Mouse (Mus musculus) hindbrain, embryonic 14.5 days (tissue): ENCODE results near the gene Smoc1. TPM values are rescaled to one million over a fixed set of nuclear protein-coding genes. Genes with fewer than 3 reads are reported as not detected.

Experiments
- ATAC-seq: fragments of 200-750 bp; cut with Nextera tagmentation; 2 replicates; pipeline ENCODE4 v1.8.0; 2017; ENCODE audit warnings: moderate number of reproducible peaks, mild to moderate bottlenecking, moderate TSS enrichment, moderate library complexity; ENCODE audit not compliant: low FRiP score
- DNase-seq: peaks from one replicate; pipeline ENCODE4 v3.0.0-alpha.2; 2015; ENCODE audit warnings: low spot score
- H3K27ac ChIP-seq: fragments of 300-500 bp; sonication (generic); 2 replicates; pipeline ENCODE4 v1.5.1; 2014; ENCODE audit warnings: mild to moderate bottlenecking, moderate library complexity
- H3K27me3 ChIP-seq: fragments of 300-500 bp; sonication (generic); 2 replicates; pipeline ENCODE4 v1.6.1; 2014; ENCODE audit warnings: mild to moderate bottlenecking, low read length, mixed read lengths; ENCODE audit not compliant: control insufficient read depth, insufficient read depth
- H3K36me3 ChIP-seq: fragments of 300-500 bp; sonication (generic); replicated peaks from 2 replicates; pipeline ENCODE4 v1.6.1; 2014; ENCODE audit not compliant: control insufficient read depth, insufficient read depth
- H3K4me1 ChIP-seq: fragments of 300-500 bp; sonication (generic); replicated peaks from 2 replicates; pipeline ENCODE4 v1.6.1; 2014; ENCODE audit warnings: antibody characterized with exemption, low read length, mixed read lengths; ENCODE audit not compliant: control insufficient read depth, insufficient read depth
- H3K4me2 ChIP-seq: fragments of 300-500 bp; sonication (generic); replicated peaks from 2 replicates; pipeline ENCODE4 v1.6.1; 2014; ENCODE audit warnings: mild to moderate bottlenecking, moderate library complexity
- H3K4me3 ChIP-seq: fragments of 300-500 bp; sonication (generic); replicated peaks from 2 replicates; pipeline ENCODE4 v1.5.1; 2014; ENCODE audit warnings: mild to moderate bottlenecking, low read length
- H3K9ac ChIP-seq: fragments of 300-500 bp; sonication (generic); 2 replicates; pipeline ENCODE4 v1.6.1; 2014
- H3K9me3 ChIP-seq: fragments of 300-500 bp; sonication (generic); 2 replicates; pipeline ENCODE4 v1.6.1; 2016; ENCODE audit warnings: low read length; ENCODE audit not compliant: control insufficient read depth
- WGBS: fragments of 180-500 bp; shearing (Covaris S2); extraction: QIAGEN DNeasy Blood & Tissue Kit; methylation state at CpG from one replicate; pipeline ENCODE4 v1.1.7; 2014; 5-methylcytosine and 5-hydroxymethylcytosine counted together
- polyA plus RNA-seq: library from polyadenylated mRNA; unstranded; fragments of >200 nt; fragmentation: Nextera tagmentation; extraction: Ambion mirVana; gene quantifications from 2 replicates; pipeline ENCODE4 v1.2.1, GENCODE M21; 2014

The Smoc1 gene
- polyA plus RNA-seq, 1 experiment from 2014 or later, result 23.8 TPM

DNA sequence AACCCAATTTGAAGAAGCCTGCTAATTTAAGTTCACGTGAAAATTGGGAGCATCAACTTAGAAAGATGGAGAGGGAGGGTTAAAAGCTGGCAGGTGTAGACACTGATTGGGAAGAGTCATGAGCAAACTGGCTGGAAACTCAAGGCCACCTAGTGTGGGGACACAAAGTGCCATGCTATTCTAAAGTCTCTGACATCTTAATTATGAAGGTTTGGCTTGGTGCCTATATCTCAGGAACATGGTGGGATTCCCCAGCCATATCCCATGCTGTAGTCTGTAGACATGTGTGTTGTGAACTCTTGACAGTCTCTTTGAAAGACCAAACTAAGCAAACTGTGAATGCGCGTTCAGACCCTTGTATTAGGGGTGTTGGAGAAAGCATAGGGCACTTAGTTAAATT lies 32.0 kb downstream of the Smoc1 start:
- Histone ChIP-seq H3K36me3 (no peaks in the 10 kb centered on the region), H3K27me3 (no peaks in the 10 kb centered on the region), H3K4me3 (no peak overlapping the region), H3K4me1 (0 out of 2 replicates have a peak, but pooled peaks cover 10% of the 10 kb centered on the region), H3K9me3 (no peaks in the 10 kb centered on the region), H3K4me2 (no peak overlapping the region), H3K9ac (no peak overlapping the region), H3K27ac (no peak overlapping the region)
- ATAC-seq (no peak), DNase-seq (no peak)
- WGBS, result 82% methylated on average over 3 of the region's 3 CpGs

DNA sequence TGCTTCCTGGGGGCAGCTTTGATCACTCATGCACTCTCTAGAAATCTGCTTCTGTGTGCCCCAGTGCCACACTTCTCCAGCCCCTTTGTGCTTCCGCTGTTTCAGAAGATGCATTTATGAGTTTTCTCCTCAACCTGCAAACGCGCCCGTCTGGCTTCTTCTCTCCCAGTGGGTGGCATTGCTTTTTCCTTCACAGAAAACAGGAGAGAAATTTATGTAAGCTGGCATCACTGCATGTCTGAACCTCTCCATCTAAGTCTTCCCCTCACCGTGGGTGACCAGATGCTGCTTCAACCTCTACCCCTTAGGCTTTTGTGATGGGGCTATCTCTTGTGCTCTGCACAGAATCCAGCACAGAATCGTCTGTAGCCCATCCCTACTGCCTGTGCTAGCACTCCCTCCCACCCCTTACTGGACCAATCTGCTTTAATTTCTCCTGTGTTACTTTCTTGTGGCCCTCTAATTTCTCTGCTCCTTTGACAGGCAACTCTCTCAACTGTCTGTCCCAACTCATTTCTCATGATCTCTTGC lies 35.3 kb downstream of the Smoc1 start:
- Histone ChIP-seq H3K4me2 (no peak overlapping the region), H3K27ac (no peak overlapping the region), H3K36me3 (no peaks in the 10 kb centered on the region), H3K9ac (no peak overlapping the region), H3K4me3 (no peak overlapping the region), H3K4me1 (no peaks in the 10 kb centered on the region), H3K9me3 (no peaks in the 10 kb centered on the region), H3K27me3 (no peaks in the 10 kb centered on the region)
- 75% methylated on average over 6 of the region's 6 CpGs for WGBS
- ATAC-seq (no peak), DNase-seq (no peak)

DNA sequence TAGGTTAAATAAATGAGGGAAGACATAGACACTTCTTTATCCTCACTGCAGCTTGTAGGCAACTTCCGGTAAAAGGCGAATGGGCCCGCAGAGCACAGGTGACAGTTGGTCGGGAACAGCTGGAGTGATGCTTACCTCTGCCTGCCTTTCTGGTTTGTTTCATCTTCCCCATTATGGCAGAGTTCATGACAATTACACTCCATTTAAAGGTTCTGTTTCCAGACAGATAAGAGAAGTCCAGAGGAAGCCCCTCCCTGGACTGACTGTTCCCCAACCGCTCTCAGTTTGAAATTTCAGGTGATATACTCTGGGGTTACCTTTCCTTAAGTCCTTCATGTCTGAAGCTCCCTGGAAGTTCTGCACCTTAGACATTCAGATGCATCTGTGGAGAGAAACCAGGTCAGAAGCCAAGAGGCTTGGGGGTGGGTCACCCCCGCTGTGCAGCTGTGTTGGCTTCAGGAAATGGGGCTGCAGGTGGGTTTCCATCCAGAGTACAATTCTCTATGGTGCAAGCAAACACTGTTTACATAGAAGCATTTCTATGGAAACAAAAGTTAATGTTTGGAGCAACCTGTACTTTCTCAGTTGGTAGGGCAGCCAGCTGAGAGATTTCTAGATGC lies 36.8 kb downstream of the Smoc1 start:
- no peaks in the 10 kb centered on the region for H3K9me3 ChIP-seq
- DNase-seq (no peak), ATAC-seq (no peak)
- H3K27me3 ChIP-seq, result no peaks in the 10 kb centered on the region
- H3K9ac ChIP-seq, result no peak overlapping the region
- no peak overlapping the region for H3K4me3 ChIP-seq
- H3K4me1 ChIP-seq, result no peaks in the 10 kb centered on the region
- H3K4me2 ChIP-seq, result no peak overlapping the region
- no peaks in the 10 kb centered on the region for H3K36me3 ChIP-seq
- 92% methylated on average over 6 of the region's 6 CpGs for WGBS
- H3K27ac ChIP-seq, result no peak overlapping the region

DNA sequence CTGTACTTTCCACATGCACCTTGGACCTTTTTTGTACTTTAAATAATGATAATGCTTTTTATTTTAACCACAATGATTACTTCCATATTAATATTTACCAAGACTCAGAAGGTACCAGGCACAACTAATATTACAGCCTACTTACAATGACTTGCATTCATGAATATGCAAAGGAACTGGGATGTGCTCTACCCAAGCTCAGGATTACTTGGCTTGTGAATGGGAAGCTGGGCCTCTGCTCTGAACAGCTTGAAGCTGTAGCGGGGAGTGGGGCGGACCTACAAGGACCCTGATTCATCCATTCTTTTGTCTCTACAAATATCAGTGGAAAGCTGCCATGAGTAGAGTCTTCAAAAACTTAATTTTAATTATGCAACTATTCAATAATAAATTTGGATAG lies 47.5 kb downstream of the Smoc1 start:
- no peak overlapping the region for H3K4me2 ChIP-seq
- no peaks in the 10 kb centered on the region for H3K4me1 ChIP-seq
- no peak overlapping the region for H3K27ac ChIP-seq
- H3K9me3 ChIP-seq, result peaks cover 6% of the 10 kb centered on the region; the same call in 1 of the 2 replicates
- H3K9ac ChIP-seq, result no peak overlapping the region
- DNase-seq (no peak), ATAC-seq (no peak)
- H3K4me3 ChIP-seq, result no peak overlapping the region
- no peaks in the 10 kb centered on the region for H3K36me3 ChIP-seq
- 63% methylated on average over 2 of the region's 2 CpGs for WGBS
- no peaks in the 10 kb centered on the region for H3K27me3 ChIP-seq

DNA sequence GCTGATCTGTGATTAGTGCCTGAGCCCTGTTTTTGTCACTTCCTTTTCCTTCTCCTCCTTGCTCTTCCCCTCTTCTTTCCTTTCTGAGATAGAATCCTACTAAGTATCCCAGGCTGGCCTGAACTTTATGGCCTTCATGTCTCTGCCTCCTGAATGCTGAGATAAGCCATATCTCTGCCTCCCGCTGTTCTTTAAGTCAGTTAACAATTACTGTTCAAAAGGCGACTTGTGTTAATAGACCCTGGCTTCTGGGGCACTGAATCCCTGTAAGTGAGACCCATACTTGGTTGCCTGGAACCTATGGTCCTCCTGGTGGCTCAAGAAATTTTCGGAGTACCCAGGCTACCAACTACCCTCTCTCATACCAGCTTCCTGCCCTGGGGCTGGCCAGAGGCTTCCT lies 48.3 kb downstream of the Smoc1 start:
- no peak overlapping the region for H3K9ac ChIP-seq
- no peak overlapping the region for H3K4me2 ChIP-seq
- H3K4me3 ChIP-seq, result no peak overlapping the region
- H3K4me1 ChIP-seq, result no peaks in the 10 kb centered on the region
- no peaks in the 10 kb centered on the region for H3K36me3 ChIP-seq
- WGBS, result 91% methylated on average over 3 of the region's 3 CpGs
- ATAC-seq, result no peak
- H3K27ac ChIP-seq, result no peak overlapping the region
- no peaks in the 10 kb centered on the region for H3K27me3 ChIP-seq
- peaks cover 7% of the 10 kb centered on the region; the same call in 1 of the 2 replicates for H3K9me3 ChIP-seq
- DNase-seq, result no peak

DNA sequence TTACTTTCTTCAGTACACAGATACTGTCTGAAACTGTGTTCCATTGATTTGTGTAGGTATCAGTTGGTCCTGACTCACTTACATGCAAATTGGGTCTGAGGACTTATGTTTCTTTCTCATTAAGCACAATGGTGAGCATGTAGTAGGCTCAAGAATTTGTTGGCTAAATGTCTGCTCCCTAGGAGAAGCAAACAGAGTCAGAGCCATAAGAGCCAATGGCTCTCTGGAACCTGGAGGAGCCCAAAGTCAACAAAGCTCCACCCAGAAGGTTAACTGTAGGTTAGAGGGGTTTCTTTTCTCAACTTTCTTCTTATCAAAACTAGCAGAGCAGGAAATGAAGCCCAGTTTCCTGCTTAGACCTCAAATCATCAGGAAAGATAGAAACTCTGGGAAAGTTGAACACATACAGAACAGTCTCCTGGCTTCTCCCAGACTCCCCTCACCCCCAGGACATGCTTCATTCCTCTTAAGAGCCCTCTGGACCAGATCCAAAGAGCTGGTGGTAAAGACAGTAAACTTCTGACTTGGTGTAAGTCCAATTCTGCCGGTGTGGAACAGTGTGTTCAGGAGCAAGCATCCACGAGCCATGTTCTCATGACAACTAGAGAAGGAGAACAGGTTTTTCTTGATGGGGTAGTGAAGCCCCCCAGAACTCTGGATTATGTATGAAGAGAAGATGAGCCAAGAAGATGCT lies 51.5 kb downstream of the Smoc1 start:
- WGBS, result 85% methylated on average over 2 of the region's 2 CpGs
- ATAC-seq, result no peak
- peaks cover 7% of the 10 kb centered on the region; the same call in 1 of the 2 replicates for H3K9me3 ChIP-seq
- H3K4me2 ChIP-seq, result no peak overlapping the region
- H3K27me3 ChIP-seq, result no peaks in the 10 kb centered on the region
- no peak overlapping the region for H3K9ac ChIP-seq
- no peak overlapping the region for H3K4me3 ChIP-seq
- no peaks in the 10 kb centered on the region for H3K4me1 ChIP-seq
- no peak overlapping the region for H3K27ac ChIP-seq
- no peaks in the 10 kb centered on the region for H3K36me3 ChIP-seq
- DNase-seq, result no peak

DNA sequence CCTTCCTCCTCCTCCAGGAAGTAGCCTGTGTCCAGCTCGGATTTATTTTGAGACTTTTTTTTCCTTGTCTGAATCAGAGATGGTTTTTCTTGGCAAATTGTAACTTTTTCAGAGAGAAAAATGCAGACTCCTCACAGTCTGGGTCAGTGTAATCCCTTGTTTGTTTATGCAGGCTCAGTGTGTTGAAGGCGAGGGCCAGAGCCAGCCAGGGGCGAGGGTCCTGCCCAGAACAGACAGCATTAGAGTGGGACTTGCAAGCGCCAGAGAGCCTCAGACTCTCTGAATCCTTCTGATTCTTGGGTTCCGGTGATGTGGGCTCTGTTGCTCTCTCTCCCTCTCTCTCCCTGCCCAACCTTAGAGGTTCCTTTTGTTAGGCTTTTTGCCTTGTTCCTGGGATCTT lies 53.7 kb downstream of the Smoc1 start:
- Histone ChIP-seq H3K36me3 (no peaks in the 10 kb centered on the region), H3K4me2 (no peak overlapping the region), H3K4me3 (no peak overlapping the region), H3K9me3 (peaks cover 7% of the 10 kb centered on the region; the same call in 1 of the 2 replicates), H3K4me1 (no peaks in the 10 kb centered on the region), H3K27me3 (no peaks in the 10 kb centered on the region), H3K27ac (no peak overlapping the region), H3K9ac (no peak overlapping the region)
- DNase-seq (no peak), ATAC-seq (no peak)
- WGBS, result 81% methylated on average over 5 of the region's 5 CpGs

DNA sequence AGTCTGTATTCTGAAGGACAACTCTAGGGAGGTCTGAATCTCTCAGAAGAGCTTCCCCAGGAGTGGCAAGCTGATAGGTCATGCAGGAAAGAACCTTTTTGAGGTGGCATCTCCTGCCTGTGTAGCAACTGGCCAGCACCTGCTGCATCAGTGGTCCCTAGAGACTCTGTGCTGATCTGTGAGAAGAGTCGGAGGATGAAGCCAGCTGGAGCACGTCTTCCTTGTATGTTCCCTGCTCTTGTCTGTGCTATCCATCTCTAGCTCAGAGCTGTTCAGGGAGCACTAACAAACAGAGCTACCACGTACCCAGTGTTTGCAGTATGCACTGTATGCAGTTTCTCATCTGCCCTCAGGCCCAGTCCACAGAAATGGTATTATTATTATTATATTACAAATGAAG lies 54.4 kb downstream of the Smoc1 start:
- Histone ChIP-seq H3K27ac (no peak overlapping the region), H3K4me3 (no peak overlapping the region), H3K9ac (no peak overlapping the region), H3K4me2 (no peak overlapping the region), H3K4me1 (no peaks in the 10 kb centered on the region), H3K27me3 (no peaks in the 10 kb centered on the region), H3K9me3 (peaks cover 7% of the 10 kb centered on the region; the same call in 1 of the 2 replicates), H3K36me3 (no peaks in the 10 kb centered on the region)
- WGBS, result 56% methylated on average over 3 of the region's 3 CpGs
- DNase-seq (no peak), ATAC-seq (no peak)

DNA sequence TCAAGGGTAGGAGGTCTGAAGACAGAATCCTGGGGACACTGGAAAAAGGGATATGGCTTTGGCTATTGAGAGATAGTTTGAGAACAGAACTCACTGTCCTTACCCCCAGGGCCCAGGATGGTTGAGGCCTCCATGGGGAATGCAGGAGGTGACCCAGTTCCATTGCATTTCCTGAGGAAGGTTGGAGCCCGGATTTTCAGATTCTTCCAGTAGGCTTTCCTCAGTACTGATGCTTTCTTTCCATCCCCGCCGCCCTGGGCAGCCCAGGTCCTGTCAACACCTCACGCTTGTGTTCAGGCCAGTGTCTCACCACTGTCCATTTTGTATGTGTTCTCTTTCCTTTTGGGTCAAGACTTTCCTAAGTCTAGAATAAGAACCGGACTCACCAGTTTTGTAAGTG lies 56.5 kb downstream of the Smoc1 start:
- peaks cover 7% of the 10 kb centered on the region; the same call in 1 of the 2 replicates for H3K9me3 ChIP-seq
- H3K36me3 ChIP-seq, result no peaks in the 10 kb centered on the region
- H3K9ac ChIP-seq, result no peak overlapping the region
- no peak overlapping the region for H3K27ac ChIP-seq
- no peak overlapping the region for H3K4me2 ChIP-seq
- no peak overlapping the region for H3K4me3 ChIP-seq
- ATAC-seq, result no peak
- WGBS, result 93% methylated on average over 5 of the region's 5 CpGs
- no peaks in the 10 kb centered on the region for H3K27me3 ChIP-seq
- DNase-seq, result no peak
- no peaks in the 10 kb centered on the region for H3K4me1 ChIP-seq
